Mouse (Mus musculus): ENCODE measurements around the gene Smndc1.
A peak's percentile ranks its signal among the peaks of the same experiment; 100 is the strongest.

The Smndc1 gene

GRCm38 (mm10) chr19:53390495-53391007, at the start of gene Smndc1:
Smndc1 (minus strand) TSS chr19:53390578.
- DNase-seq (ENCODE audit: low spot score) = peak; percentile 91

- no peak for DNase-seq (ENCODE audit: low spot score)
These were observed 49.0 kb upstream of the Smndc1 start for GRCm38 (mm10) chr19:53439340-53439739.

GRCm38 (mm10) chr19:53437991-53438390, 47.6 kb upstream of the Smndc1 start:
- DNase-seq (ENCODE audit: low spot score) = no peak

- no peak for DNase-seq (ENCODE audit: low spot score)
These were observed 47.1 kb upstream of the Smndc1 start for GRCm38 (mm10) chr19:53437311-53437958.

- DNase-seq (ENCODE audit: low spot score) = no peak
These were observed 43.7 kb upstream of the Smndc1 start for GRCm38 (mm10) chr19:53433949-53434689.

- DNase-seq (ENCODE audit: low spot score) = no peak
These were observed 40.6 kb upstream of the Smndc1 start for GRCm38 (mm10) chr19:53431003-53431402.

- peak; percentile 53 for DNase-seq (ENCODE audit: low spot score)
These were observed 40.0 kb upstream of the Smndc1 start for GRCm38 (mm10) chr19:53430356-53430755.

- DNase-seq (ENCODE audit: low spot score) = no peak
These were observed 37.4 kb upstream of the Smndc1 start for GRCm38 (mm10) chr19:53427817-53428216.

GRCm38 (mm10) chr19:53427346-53427745, 37.0 kb upstream of the Smndc1 start:
- no peak for DNase-seq (ENCODE audit: low spot score)

GRCm38 (mm10) chr19:53425824-53426223, 35.4 kb upstream of the Smndc1 start:
- DNase-seq (ENCODE audit: low spot score) = no peak

- DNase-seq (ENCODE audit: low spot score) = no peak
These were observed 34.3 kb upstream of the Smndc1 start for GRCm38 (mm10) chr19:53424629-53425028.

- DNase-seq (ENCODE audit: low spot score) = no peak
These were observed 33.6 kb upstream of the Smndc1 start for GRCm38 (mm10) chr19:53423816-53424465.

- no peak for DNase-seq (ENCODE audit: low spot score)
These were observed 33.0 kb upstream of the Smndc1 start for GRCm38 (mm10) chr19:53423341-53423753.

GRCm38 (mm10) chr19:53422358-53423308, 32.3 kb upstream of the Smndc1 start:
- DNase-seq (ENCODE audit: low spot score) = no peak

GRCm38 (mm10) chr19:53421583-53422188, 31.3 kb upstream of the Smndc1 start:
- DNase-seq (ENCODE audit: low spot score) = no peak

- DNase-seq (ENCODE audit: low spot score) = no peak
These were observed 30.7 kb upstream of the Smndc1 start for GRCm38 (mm10) chr19:53420924-53421582.

GRCm38 (mm10) chr19:53419834-53420233, 29.5 kb upstream of the Smndc1 start:
- DNase-seq (ENCODE audit: low spot score) = no peak

GRCm38 (mm10) chr19:53415198-53415597, 24.8 kb upstream of the Smndc1 start:
- DNase-seq (ENCODE audit: low spot score) = no peak

GRCm38 (mm10) chr19:53414650-53415049, 24.3 kb upstream of the Smndc1 start:
- DNase-seq (ENCODE audit: low spot score) = no peak

- DNase-seq (ENCODE audit: low spot score) = no peak
These were observed 23.4 kb upstream of the Smndc1 start for GRCm38 (mm10) chr19:53413617-53414380.

All from layer of hippocampus, adult 9-10 months (tissue).